Mouse (Mus musculus) testis, adult 2 months (tissue): Measurements from ENCODE around the gene Mtfr2.

ENCODE experiments used
- CTCF ChIP-seq: fragments of 200-500 bp; IDR thresholded peaks from 2 replicates; pipeline ENCODE4 v1.5.1; 2012; ENCODE audit warnings: low read depth, mild to moderate bottlenecking, inconsistent platforms, low read length, moderate library complexity; ENCODE audit not compliant: control insufficient read depth, insufficient read depth, insufficient replicate concordance
- POLR2A ChIP-seq: fragments of 200-500 bp; IDR thresholded peaks from 2 replicates; pipeline ENCODE4 v1.6.1; 2012; ENCODE audit warnings: low read depth, mild to moderate bottlenecking, inconsistent platforms, low read length, moderate library complexity; ENCODE audit not compliant: control insufficient read depth

DNA sequence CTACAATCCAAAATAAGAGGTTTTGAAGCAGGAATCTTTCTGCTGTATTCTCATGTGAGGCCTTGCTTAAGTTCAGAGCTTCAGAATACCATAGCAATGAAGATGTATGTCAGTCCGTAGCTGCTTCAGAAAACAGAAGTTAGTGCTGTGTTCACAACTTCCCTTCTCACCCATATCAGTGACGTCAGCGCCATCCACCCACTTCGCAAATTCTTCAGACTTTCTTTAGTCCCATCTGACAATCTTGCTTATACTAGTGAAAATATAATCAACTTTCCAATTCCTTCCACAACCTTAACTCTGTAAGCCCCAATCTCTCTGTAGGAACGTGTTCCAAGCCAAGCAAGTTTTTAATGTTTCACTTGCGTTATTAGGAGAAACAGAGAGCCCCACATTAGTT, 50.7 kb downstream of the Mtfr2 start:
- TF ChIP-seq POLR2A, result no peak
- TF ChIP-seq CTCF, result no peak
